Mouse (Mus musculus): Measurements from ENCODE around the gene Rtp2.

The Rtp2 gene

GRCm38 (mm10) chr16:23890636-23891035 lies 41.6 kb downstream of the Rtp2 start, which contains the start of gene Sst:
Gene Sst, minus strand, starts transcription at chr16:23890958.
- no peak for DNase-seq (ENCODE audit: low read depth)

GRCm38 (mm10) chr16:23890151-23890550 lies 42.0 kb downstream of the Rtp2 start:
- no peak for DNase-seq (ENCODE audit: low read depth)

GRCm38 (mm10) chr16:23887910-23888579 lies 44.1 kb downstream of the Rtp2 start:
- DNase-seq (ENCODE audit: low read depth), result no peak

- no peak for DNase-seq (ENCODE audit: low read depth)
Observed at GRCm38 (mm10) chr16:23885098-23885497, 47.1 kb downstream of the Rtp2 start.

Data from 416B (cell line).